Mouse (Mus musculus) layer of hippocampus, postnatal 10 days (tissue): ENCODE measurements around the gene Gm10134. TPM values are rescaled to one million over a fixed set of nuclear protein-coding genes. Genes with fewer than 3 reads are reported as not detected.

Experiments used
- DNase-seq, 2 experiments: peaks; one replicate each; pipeline ENCODE4 v3.0.0; 2021; ENCODE audit warnings: low spot score in 2 of 2
- total RNA-seq, 2 experiments: library from RNA; stranded (reverse); gene quantifications; 2 replicates each; pipeline ENCODE4 v1.2.3; 2021

The Gm10134 gene
- total RNA-seq, 2 experiments from 2014 or later: 1.2 TPM; not detected in 1

GRCm38 (mm10) chr2:28549157-28549556, 43.3 kb downstream of the Gm10134 start:
- DNase-seq: no peak

- DNase-seq: no peak
These were observed 46.4 kb downstream of the Gm10134 start for GRCm38 (mm10) chr2:28552301-28552700.

Other genes with a start within 250 kb of the Gm10134 start
- 10 to 100 TPM; 20.2 to 21.9 TPM for gene Ppp1r26, start 59.3 kb upstream of the Gm10134 start, total RNA-seq
- gene 1700007K13Rik, start 39.8 kb upstream of the Gm10134 start, total RNA-seq: 1 to 10 TPM; 5.1 to 6.8 TPM
- gene Mrps2, start 38.0 kb upstream of the Gm10134 start, total RNA-seq: 10 to 100 TPM; 37.2 to 37.4 TPM
- gene Gbgt1, start 9.2 kb upstream of the Gm10134 start, total RNA-seq: 1 to 10 TPM; 1.2 to 1.9 TPM
- gene Ralgds, start 7.0 kb downstream of the Gm10134 start, total RNA-seq: 100 to 1,000 TPM; 155 to 158 TPM
- not detected for gene Cel, start 57.3 kb downstream of the Gm10134 start, total RNA-seq
- gene Gtf3c5, start 77.7 kb downstream of the Gm10134 start, total RNA-seq: 10 to 100 TPM; 19.2 to 19.5 TPM
- gene Gfi1b, start 115.9 kb downstream of the Gm10134 start, total RNA-seq: not detected
- gene Tsc1, start 135.1 kb downstream of the Gm10134 start, total RNA-seq: 10 to 100 TPM; 43.8 to 44.8 TPM
- gene Spaca9, start 193.6 kb downstream of the Gm10134 start, total RNA-seq: under 1 TPM in 1 of 2 experiments, not detected in 1; 0.96 TPM
- gene Ak8, start 194.1 kb downstream of the Gm10134 start, total RNA-seq: 1 to 10 TPM; 1.8 TPM